Mouse (Mus musculus): ENCODE results near the gene Negr1. TPM values are rescaled to one million over a fixed set of nuclear protein-coding genes. Genes with fewer than 3 reads are reported as not detected.

Gene Negr1
- total RNA-seq, 1 experiment from 2014 or later, result not detected

DNA sequence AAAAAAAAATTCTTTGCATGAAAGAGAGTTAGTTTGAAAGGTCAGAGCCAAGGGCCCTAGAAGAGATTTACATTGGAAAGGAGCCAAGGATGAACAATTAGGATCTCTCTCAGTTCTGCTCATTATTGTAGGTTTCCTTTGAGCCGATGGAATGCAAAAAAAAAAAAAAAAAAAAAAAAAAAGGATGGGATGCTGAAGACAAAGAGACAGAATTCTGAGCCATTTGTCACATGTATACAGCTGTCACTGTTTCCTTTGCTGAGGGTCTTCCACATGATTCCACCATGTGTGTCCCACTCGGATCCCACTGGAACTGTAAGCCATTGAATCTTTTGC is 309.3 kb downstream of the Negr1 start:
- ATAC-seq (replicated peaks in 1 of 2; ENCODE audit: insufficient read depth in 1 of 2, low FRiP score in 2 of 2, low TSS enrichment in 1 of 2, low read depth in 1 of 2, poor library complexity in 2 of 2, severe bottlenecking in 2 of 2), result no peak

DNA sequence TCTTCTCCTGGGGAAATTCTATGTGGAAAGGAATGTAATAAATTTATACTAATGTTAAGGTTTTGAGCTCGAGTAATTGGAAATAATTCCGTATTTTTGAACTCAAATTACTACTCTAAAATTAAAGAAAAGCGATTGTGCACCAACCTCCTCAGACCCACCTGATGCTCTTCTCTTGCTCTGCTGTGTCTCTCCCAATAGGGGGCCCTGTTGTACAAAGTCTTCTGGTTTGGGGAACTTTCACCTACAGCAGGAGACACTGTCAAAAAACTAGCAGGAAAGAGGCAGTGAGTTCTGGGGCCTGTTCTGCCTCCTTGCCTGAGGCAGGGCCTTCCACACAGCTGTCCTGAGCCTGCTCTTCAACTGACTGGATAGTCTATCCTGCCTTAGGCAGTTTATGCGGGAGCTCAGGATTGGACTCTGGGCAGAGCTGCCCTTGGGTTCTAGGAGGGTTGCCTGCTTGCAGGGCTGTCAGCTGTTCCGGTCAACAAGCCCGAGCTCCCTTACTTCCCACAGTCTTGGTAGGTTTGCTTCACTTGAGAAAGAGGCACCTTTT is 310.1 kb downstream of the Negr1 start:
- ATAC-seq (replicated peaks in 1 of 2; ENCODE audit: insufficient read depth in 1 of 2, low FRiP score in 2 of 2, low TSS enrichment in 1 of 2, low read depth in 1 of 2, poor library complexity in 2 of 2, severe bottlenecking in 2 of 2), result no peak; a peak in 1 of 4 replicates

DNA sequence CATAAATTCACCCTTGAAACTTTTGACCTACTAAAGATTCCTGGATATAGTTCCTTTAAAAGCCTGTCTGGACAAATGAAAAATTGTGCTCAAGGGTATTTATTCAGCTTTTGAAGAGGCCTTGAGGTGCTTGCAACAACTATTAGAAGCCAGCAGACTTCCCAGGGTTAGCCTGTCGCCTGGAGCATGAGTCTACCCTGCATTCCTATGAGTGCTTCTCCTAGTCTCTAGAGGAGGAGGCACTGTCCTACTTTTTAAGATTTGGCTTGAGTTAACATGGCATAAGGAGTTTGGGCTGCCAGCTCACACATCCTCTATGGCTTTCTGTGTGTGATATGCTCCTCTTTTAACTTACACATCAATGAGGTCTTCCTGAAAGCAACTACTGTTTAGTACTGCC is 315.0 kb downstream of the Negr1 start:
- ATAC-seq (replicated peaks in 1 of 2; ENCODE audit: insufficient read depth in 1 of 2, low FRiP score in 2 of 2, low TSS enrichment in 1 of 2, low read depth in 1 of 2, poor library complexity in 2 of 2, severe bottlenecking in 2 of 2), result no peak

DNA sequence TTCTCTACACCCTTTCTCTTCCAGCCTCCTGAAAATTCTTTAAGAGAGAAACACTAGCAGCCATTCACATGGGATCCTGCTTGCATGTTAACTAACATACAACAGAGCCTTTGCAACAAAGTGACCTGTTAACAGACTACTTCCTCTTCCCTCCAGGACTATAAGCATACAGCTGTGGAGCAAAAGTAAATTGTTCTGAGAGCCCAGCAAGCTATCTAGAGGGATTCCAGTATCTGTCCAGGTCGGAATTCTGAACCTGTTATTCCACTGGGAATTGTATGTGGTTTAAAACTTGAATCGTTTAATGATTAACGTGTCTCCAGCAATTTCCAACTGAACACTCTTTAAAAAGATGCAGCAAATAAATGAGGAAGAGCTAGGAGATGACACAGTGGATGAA is 320.5 kb downstream of the Negr1 start:
- no peak for ATAC-seq (replicated peaks in 1 of 2; ENCODE audit: insufficient read depth in 1 of 2, low FRiP score in 2 of 2, low TSS enrichment in 1 of 2, low read depth in 1 of 2, poor library complexity in 2 of 2, severe bottlenecking in 2 of 2)

DNA sequence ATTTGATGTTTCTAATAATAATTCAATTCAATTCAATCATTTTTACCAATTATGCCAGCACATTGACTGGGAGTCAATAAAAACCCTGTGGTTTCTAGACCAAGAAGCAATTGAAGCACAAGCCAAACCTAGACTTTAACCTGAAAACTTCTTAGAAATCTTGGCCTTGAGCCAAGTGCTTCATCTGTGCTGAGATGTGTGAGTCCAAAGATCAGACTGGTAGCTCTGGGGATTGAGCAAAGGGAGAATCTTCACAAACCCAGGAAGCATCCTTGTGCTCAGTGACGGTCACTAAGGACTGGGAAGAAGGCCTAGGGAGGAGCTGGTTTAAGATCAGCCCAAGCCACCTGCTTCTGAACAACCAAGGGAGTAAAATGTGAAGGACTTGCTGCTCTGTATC is 322.3 kb downstream of the Negr1 start:
- no peak for ATAC-seq (replicated peaks in 1 of 2; ENCODE audit: insufficient read depth in 1 of 2, low FRiP score in 2 of 2, low TSS enrichment in 1 of 2, low read depth in 1 of 2, poor library complexity in 2 of 2, severe bottlenecking in 2 of 2)

DNA sequence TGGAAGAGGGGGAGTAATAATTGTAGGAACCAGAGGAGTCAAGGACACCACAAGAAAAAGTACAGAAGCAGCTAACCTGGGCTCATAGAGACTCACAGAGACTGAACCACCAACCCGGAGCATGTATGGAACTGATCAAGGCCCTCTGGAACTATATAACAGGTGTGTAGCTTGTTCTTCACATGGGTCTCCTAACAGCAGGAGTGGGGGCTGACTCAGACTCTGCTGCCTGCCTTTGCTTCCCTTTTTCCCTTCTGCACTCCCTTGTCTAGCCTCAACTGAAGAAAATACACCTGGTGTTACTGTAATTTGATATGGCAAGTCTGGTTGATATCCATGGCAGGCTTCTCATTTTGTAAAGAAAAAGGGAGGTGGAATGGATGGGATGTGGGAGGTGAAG is 324.1 kb downstream of the Negr1 start:
- ATAC-seq (replicated peaks in 1 of 2; ENCODE audit: insufficient read depth in 1 of 2, low FRiP score in 2 of 2, low TSS enrichment in 1 of 2, low read depth in 1 of 2, poor library complexity in 2 of 2, severe bottlenecking in 2 of 2), result no peak

DNA sequence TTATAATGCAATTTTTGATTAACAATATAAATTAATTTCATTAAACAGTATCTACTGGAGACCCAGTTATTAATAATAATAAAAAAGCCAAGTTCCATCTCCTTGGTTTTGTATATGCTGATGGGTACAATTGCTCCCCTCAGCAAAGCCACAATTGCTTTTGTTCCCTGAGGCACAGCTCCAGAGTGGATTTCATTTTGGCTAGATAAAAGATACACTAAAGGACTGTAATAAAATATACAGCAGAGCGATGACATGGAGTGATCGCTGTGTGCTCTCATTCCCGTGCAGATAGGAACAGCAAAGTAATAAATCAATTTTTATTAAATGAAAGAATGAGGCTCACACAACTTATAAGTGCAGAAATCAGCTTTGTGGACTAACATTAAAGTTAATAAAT is 325.3 kb downstream of the Negr1 start:
- ATAC-seq (replicated peaks in 1 of 2; ENCODE audit: insufficient read depth in 1 of 2, low FRiP score in 2 of 2, low TSS enrichment in 1 of 2, low read depth in 1 of 2, poor library complexity in 2 of 2, severe bottlenecking in 2 of 2), result no peak

DNA sequence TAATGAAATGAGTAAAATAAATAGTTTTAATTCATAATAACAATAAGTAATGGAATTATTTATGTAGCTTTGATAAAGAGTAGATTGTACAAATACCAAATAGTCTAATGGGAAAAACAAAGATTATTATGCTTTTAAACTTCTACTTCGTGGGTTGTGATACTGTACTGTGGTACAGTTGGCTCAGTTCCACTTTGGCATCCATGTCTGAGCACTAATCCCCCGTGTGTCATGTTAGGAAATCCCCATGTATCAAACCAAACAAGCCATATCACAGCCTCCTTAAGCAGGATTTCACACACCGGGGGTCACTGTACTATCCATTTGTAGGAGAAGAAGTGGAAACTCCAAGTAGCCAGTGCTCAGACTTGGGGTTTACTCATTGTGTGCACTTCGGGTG is 329.4 kb downstream of the Negr1 start:
- no peak for ATAC-seq (replicated peaks in 1 of 2; ENCODE audit: insufficient read depth in 1 of 2, low FRiP score in 2 of 2, low TSS enrichment in 1 of 2, low read depth in 1 of 2, poor library complexity in 2 of 2, severe bottlenecking in 2 of 2)

DNA sequence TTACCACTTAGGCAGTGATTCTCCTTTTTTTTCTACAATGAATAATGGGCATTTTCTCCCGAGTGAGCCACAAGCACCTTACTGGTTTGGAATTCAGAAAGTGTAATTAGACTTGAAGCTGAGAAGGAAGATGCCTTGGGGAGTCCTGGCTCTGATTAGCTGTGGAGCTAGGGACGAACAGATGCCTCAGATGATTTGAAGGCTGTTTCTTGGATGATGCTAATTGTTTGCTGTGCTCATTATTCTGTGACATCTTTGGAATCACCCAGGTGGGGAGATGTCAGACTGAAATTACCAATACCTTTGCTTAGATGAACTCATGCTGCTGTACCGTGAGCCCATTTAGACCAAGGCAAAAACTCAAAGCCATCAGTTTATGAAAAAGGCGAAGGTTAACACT is 333.7 kb downstream of the Negr1 start:
- ATAC-seq (replicated peaks in 1 of 2; ENCODE audit: insufficient read depth in 1 of 2, low FRiP score in 2 of 2, low TSS enrichment in 1 of 2, low read depth in 1 of 2, poor library complexity in 2 of 2, severe bottlenecking in 2 of 2), result no peak

DNA sequence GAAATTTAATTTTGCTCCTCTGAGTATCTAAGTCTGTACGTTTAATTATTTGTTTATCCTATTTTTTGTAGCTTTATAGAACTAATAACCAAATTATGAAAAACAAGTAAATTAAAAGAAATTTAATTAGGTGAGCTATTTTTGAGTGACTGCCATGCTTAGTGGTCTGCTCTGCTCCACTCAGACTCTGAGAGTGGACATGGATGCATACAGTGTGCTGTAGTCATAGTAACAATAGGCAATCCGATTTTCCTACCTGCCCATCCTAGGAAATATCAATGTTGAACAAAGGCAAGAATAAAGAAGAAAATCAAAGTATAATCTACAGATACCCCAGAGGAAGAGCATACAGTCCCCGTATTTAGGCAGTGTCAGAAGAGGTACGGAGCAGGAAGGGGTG is 334.5 kb downstream of the Negr1 start:
- ATAC-seq (replicated peaks in 1 of 2; ENCODE audit: insufficient read depth in 1 of 2, low FRiP score in 2 of 2, low TSS enrichment in 1 of 2, low read depth in 1 of 2, poor library complexity in 2 of 2, severe bottlenecking in 2 of 2), result no peak

DNA sequence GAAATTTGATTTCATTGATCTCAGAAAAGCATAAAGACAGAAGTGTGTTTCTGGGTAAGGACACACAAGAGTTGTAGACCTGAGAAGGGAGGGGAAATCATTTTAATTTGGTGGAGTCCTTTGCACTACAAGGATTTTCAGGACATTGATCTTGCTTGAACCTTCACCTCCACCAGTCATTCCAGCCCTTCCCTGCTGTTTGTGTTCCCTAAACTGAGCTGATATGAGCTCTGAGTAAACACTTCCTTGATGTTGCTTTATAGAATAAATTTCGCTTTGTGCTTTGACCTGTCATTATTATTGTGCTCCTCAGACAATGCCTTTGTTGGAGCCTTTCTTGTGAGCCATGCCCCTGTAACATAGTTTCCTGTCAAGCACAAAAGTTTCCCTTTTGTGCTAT is 335.0 kb downstream of the Negr1 start:
- ATAC-seq (replicated peaks in 1 of 2; ENCODE audit: insufficient read depth in 1 of 2, low FRiP score in 2 of 2, low TSS enrichment in 1 of 2, low read depth in 1 of 2, poor library complexity in 2 of 2, severe bottlenecking in 2 of 2), result no peak

DNA sequence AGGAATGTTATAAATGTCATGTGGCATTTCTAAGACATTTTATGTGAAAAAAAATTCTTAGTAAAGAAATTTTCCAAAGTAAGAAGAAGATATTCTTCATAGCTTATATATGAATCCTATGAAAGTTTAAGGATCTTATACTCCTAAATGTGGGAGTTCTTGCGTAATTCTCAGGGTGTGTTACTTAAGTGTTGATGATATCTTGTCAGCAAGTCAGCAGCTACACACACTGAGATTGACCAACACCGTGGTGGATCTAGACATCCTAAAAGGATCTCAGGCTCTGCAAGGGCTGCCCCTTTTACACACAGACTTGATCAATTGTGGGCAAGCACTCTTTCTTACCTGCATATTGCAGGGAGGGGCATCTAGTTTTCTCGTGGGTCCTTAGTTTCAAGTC is 339.5 kb downstream of the Negr1 start:
- ATAC-seq (replicated peaks in 1 of 2; ENCODE audit: insufficient read depth in 1 of 2, low FRiP score in 2 of 2, low TSS enrichment in 1 of 2, low read depth in 1 of 2, poor library complexity in 2 of 2, severe bottlenecking in 2 of 2), result no peak

DNA sequence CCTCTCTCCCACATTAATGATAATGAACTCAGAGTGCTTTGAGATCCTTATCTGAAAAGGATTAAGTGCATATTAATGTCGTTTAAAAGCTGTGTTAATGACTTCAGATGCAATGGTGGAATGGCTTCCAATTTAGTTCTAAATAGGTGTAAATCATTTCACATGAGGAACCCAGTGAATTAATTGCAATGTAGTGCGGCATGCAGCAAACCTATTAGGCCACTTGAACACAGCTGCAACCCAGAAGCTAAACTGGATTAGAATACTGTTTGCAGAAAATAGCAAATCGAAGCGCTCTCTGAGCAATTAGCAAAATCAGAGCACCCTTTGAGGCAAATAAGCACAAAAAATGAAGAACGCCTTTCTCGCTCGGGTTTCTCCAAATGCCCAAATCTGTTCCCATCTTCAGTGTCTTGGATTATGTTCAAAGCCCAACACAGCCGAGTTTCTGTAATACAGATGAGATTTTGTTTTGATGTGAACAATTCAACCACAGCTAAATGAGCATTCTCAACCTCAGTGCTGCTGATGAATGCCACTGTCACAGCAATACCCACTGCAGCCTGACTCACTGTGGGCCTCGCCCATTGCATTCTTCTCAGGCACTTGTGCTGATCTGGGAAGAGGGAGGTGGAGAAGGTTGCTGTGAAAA is 342.5 kb downstream of the Negr1 start:
- no peak for ATAC-seq (replicated peaks in 1 of 2; ENCODE audit: insufficient read depth in 1 of 2, low FRiP score in 2 of 2, low TSS enrichment in 1 of 2, low read depth in 1 of 2, poor library complexity in 2 of 2, severe bottlenecking in 2 of 2)

DNA sequence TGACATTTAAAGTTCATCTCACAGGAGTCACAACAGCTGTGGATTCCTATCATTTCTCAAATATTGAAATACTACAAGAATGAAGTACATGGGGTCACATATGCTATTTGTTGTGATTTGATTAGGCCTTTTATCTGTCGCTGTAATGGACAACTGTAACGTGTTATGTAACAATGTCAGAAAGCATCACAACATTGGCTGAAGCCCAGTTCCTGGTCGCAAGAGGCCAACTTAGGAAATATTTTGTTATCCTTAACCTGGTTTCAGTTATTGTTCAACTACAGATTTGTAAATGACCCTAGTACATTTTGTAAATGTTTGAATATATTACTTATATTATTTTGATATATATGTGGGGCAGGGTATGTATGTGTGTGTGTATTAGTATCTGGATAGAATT is 351.2 kb downstream of the Negr1 start:
- no peak for ATAC-seq (replicated peaks in 1 of 2; ENCODE audit: insufficient read depth in 1 of 2, low FRiP score in 2 of 2, low TSS enrichment in 1 of 2, low read depth in 1 of 2, poor library complexity in 2 of 2, severe bottlenecking in 2 of 2)

DNA sequence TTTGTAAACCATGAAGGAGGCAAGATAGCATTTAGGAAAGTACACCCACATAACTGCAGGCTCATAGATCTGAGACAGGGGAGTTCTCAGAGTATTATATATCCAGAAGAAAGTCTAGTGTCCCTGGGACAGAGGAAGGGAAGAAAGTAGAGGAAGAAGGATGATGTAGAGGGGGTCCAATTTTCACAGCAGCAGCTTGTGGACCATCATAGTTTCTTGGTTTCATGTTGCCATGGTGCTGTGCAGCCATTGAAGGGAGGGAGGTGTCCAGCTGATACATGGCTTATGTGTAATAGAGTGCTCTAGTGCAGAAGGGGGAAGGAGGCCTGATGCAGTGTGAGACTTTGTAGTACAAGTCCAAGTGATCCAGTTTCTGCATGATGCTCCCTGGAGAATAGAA is 359.8 kb downstream of the Negr1 start:
- no peak for ATAC-seq (replicated peaks in 1 of 2; ENCODE audit: insufficient read depth in 1 of 2, low FRiP score in 2 of 2, low TSS enrichment in 1 of 2, low read depth in 1 of 2, poor library complexity in 2 of 2, severe bottlenecking in 2 of 2)

DNA sequence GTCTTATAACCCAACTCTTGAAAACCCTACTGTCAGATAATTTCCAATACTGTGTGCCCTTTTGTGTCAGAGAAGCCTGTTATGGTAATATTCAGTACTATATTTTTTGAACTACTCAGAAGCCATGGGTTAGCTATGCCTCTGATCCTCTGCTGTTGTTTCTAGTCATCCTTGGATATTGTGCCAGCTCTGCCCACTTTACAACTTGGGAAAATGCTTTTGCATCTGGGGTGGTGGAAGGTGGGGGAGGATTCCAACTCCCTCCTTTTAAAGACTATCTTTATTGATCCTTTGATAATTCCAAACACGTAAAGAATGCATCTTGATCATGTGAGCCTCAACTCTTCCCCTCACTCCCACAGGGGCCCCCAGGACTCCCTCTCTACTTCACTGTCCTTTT is 361.6 kb downstream of the Negr1 start:
- no peak for ATAC-seq (replicated peaks in 1 of 2; ENCODE audit: insufficient read depth in 1 of 2, low FRiP score in 2 of 2, low TSS enrichment in 1 of 2, low read depth in 1 of 2, poor library complexity in 2 of 2, severe bottlenecking in 2 of 2)

DNA sequence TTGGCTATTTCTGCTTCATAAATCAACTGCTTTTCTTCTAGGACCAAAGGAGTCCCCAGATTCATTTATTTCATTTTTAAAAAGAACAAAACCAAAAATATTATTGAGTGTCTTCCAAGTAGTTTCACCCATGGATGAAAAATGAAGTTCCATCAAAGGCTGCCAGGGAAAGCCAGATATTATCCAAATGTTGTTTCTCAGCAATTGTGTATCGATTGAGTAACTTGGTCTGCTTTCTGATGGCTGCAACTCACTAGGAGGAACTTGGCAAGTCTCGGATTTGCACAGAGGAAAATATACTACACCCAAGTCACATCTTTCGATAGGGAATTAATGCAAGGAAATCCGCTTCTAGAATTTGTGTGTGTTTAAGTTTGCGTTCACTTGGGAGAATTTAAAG is 363.5 kb downstream of the Negr1 start:
- ATAC-seq (replicated peaks in 1 of 2; ENCODE audit: insufficient read depth in 1 of 2, low FRiP score in 2 of 2, low TSS enrichment in 1 of 2, low read depth in 1 of 2, poor library complexity in 2 of 2, severe bottlenecking in 2 of 2), result no peak

DNA sequence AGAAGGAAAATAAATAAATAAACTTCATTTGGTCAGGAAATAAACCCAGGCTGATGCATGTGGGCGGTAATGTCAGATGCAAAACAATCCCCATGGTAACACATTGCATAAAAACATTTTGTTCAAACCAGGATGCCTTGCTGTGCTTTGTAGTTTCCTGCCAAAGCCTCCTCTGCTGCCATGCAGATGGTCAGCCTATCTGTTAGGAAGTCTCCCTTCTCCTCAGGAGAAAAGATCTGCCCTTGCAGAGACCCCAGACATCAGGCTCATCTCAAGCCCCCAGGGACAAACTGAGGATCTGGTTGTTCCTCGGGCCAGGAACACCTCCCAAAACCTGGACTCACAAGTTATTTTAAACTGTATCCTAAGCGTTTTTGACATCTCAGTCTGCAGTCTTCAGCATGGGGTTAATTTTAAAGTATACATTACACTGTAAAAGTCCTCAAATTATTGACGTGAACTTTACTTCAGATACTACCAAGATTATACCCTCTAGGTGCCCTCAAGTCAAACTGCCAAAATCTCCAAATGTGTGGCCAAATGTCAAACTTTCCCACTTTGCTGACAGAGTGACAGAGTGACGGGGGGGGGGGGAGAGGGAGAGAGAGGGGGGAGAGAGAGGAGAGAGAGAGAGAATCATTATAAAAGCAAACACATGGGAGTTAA is 366.9 kb downstream of the Negr1 start:
- ATAC-seq (replicated peaks in 1 of 2; ENCODE audit: insufficient read depth in 1 of 2, low FRiP score in 2 of 2, low TSS enrichment in 1 of 2, low read depth in 1 of 2, poor library complexity in 2 of 2, severe bottlenecking in 2 of 2), result no peak

DNA sequence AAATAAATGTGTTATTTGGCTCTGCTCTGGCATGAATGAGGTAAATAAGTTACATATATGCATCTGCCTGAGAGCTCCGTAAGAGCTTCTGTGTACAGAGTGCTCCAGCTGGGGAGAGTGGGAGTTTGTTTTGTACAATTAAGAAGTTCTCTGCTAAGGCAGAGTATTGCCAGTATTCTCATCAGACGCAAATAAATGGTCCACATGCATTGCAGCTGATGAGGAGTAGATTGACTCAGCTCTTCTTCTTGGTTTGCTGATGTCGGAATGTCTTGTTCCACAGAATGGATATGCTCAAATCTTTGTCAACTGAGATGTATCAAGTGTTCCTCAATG is 367.4 kb downstream of the Negr1 start:
- no peak for ATAC-seq (replicated peaks in 1 of 2; ENCODE audit: insufficient read depth in 1 of 2, low FRiP score in 2 of 2, low TSS enrichment in 1 of 2, low read depth in 1 of 2, poor library complexity in 2 of 2, severe bottlenecking in 2 of 2)

Data from hematopoietic stem cell, adult 5-6 weeks (primary cell).